Mouse (Mus musculus) megakaryocyte, embryonic 14.5 days (primary cell): ENCODE results near the gene Tm9sf1. TPM values are rescaled to one million over a fixed set of nuclear protein-coding genes. Genes with fewer than 3 reads are reported as not detected.

Experiments used
- H3K27me3 ChIP-seq: replicated peaks from 2 replicates; pipeline ENCODE3; 2012; ENCODE audit warnings: inconsistent platforms
- H3K36me3 ChIP-seq: replicated peaks from 2 replicates; pipeline ENCODE3; 2012; ENCODE audit warnings: low read length, inconsistent platforms, mixed read lengths
- H3K4me1 ChIP-seq: 2 replicates; pipeline ENCODE4 v1.6.1; 2012; ENCODE audit warnings: inconsistent platforms
- H3K4me3 ChIP-seq: replicated peaks from 2 replicates; pipeline ENCODE3; 2012; ENCODE audit warnings: moderate library complexity, mild to moderate bottlenecking, inconsistent platforms
- H3K9me3 ChIP-seq: 2 replicates; pipeline ENCODE4 v1.6.1; 2012; ENCODE audit warnings: inconsistent platforms
- FLI1 ChIP-seq: IDR thresholded peaks from 2 replicates; pipeline ENCODE4 v1.6.1; 2012; ENCODE audit warnings: low read length, inconsistent platforms, mixed read lengths
- GATA1 ChIP-seq: IDR thresholded peaks from 3 replicates; pipeline ENCODE4 v1.6.1; 2012; ENCODE audit warnings: mixed read lengths, low read length, inconsistent platforms, borderline replicate concordance
- polyA plus RNA-seq: library from polyadenylated mRNA; stranded (reverse); fragments of >175 nt; gene quantifications from 2 replicates; pipeline ENCODE4 v1.2.3, GENCODE M21; 2012; ENCODE audit warnings: low replicate concordance; ENCODE audit not compliant: insufficient read depth

The Tm9sf1 gene
- 5.8 and 9.0 TPM in 2 replicates for polyA plus RNA-seq

- peaks cover 55% of the 10 kb centered on the region for H3K36me3 ChIP-seq
- H3K27me3 ChIP-seq, result no peaks in the 10 kb centered on the region
- H3K9me3 ChIP-seq, result no peaks in the 10 kb centered on the region
- TF ChIP-seq FLI1, result peak; percentile 40; the same call in 1 of the 2 replicates
- no peak for TF ChIP-seq GATA1
- peaks cover 53% of the 10 kb centered on the region for H3K4me1 ChIP-seq
- H3K4me3 ChIP-seq, result peak within 1 kb of the TSS; percentile 96
These were observed at the start of gene Tm9sf1 for GRCm38 (mm10) chr14:55643060-55643907. Tm9sf1 (minus strand) TSS chr14:55643806.

- Histone ChIP-seq H3K36me3 (no peaks in the 10 kb centered on the region), H3K9me3 (peaks cover 24% of the 10 kb centered on the region), H3K27me3 (peaks cover 4% of the 10 kb centered on the region), H3K4me1 (peaks cover 6% of the 10 kb centered on the region; the same call in 1 of the 2 replicates), H3K4me3 (no peak overlapping the region)
- TF ChIP-seq FLI1, result no peak
- TF ChIP-seq GATA1, result no peak
These were observed 45.8 kb upstream of the Tm9sf1 start for GRCm38 (mm10) chr14:55689433-55689832.

- Histone ChIP-seq H3K4me3 (peak overlapping the region; percentile 95), H3K9me3 (no peaks in the 10 kb centered on the region), H3K36me3 (peaks cover 36% of the 10 kb centered on the region), H3K27me3 (no peaks in the 10 kb centered on the region), H3K4me1 (peaks cover 30% of the 10 kb centered on the region)
- no peak for TF ChIP-seq FLI1
- TF ChIP-seq GATA1, result no peak
These were observed 38.5 kb upstream of the Tm9sf1 start for GRCm38 (mm10) chr14:55682118-55682493.

GRCm38 (mm10) chr14:55681160-55682117, 37.8 kb upstream of the Tm9sf1 start, which contains the start of gene Tinf2:
Tinf2 (minus strand) TSS chr14:55681820.
- H3K4me1 ChIP-seq, result peaks cover 30% of the 10 kb centered on the region
- H3K36me3 ChIP-seq, result peaks cover 43% of the 10 kb centered on the region
- H3K27me3 ChIP-seq, result no peaks in the 10 kb centered on the region
- no peaks in the 10 kb centered on the region for H3K9me3 ChIP-seq
- peak within 1 kb of the TSS; percentile 95 for H3K4me3 ChIP-seq
- TF ChIP-seq FLI1, result peak; percentile 62
- TF ChIP-seq GATA1, result no peak

GRCm38 (mm10) chr14:55677615-55678014, 34.0 kb upstream of the Tm9sf1 start:
- Histone ChIP-seq H3K4me3 (no peak overlapping the region), H3K27me3 (no peaks in the 10 kb centered on the region), H3K36me3 (peaks cover 66% of the 10 kb centered on the region), H3K9me3 (no peaks in the 10 kb centered on the region), H3K4me1 (peaks cover 34% of the 10 kb centered on the region)
- no peak for TF ChIP-seq FLI1
- TF ChIP-seq GATA1, result no peak

- Histone ChIP-seq H3K36me3 (peaks cover 55% of the 10 kb centered on the region), H3K27me3 (no peaks in the 10 kb centered on the region), H3K4me1 (peaks cover 42% of the 10 kb centered on the region), H3K9me3 (no peaks in the 10 kb centered on the region), H3K4me3 (peak overlapping the region; percentile 99)
- TF ChIP-seq GATA1 (no peak), FLI1 (no peak)
These were observed 29.1 kb upstream of the Tm9sf1 start for GRCm38 (mm10) chr14:55672741-55673060.

- peaks cover 49% of the 10 kb centered on the region for H3K36me3 ChIP-seq
- peaks cover 43% of the 10 kb centered on the region for H3K4me1 ChIP-seq
- TF ChIP-seq FLI1 (no peak), GATA1 (no peak)
These were observed 28.5 kb upstream of the Tm9sf1 start, which contains the start of the genes Gmpr2 and Nedd8 for GRCm38 (mm10) chr14:55671833-55672740. Gmpr2 (plus strand) TSS chr14:55671941. Nedd8 (minus strand) TSS chr14:55672124.

GRCm38 (mm10) chr14:55671486-55671832, 27.9 kb upstream of the Tm9sf1 start:
- H3K4me3 ChIP-seq, result peak overlapping the region; percentile 99
- H3K27me3 ChIP-seq, result no peaks in the 10 kb centered on the region
- no peak for TF ChIP-seq FLI1
- no peak for TF ChIP-seq GATA1
- peaks cover 43% of the 10 kb centered on the region for H3K4me1 ChIP-seq
- H3K9me3 ChIP-seq, result no peaks in the 10 kb centered on the region
- peaks cover 48% of the 10 kb centered on the region for H3K36me3 ChIP-seq

More at GRCm38 (mm10) chr14:55671833-55672740, 28.5 kb upstream of the Tm9sf1 start, which contains the start of the genes Gmpr2 and Nedd8:
- Histone ChIP-seq H3K9me3 (no peaks in the 10 kb centered on the region), H3K27me3 (no peaks in the 10 kb centered on the region), H3K4me3 (peak within 1 kb of the TSS; percentile 99)

- no peaks in the 10 kb centered on the region for H3K27me3 ChIP-seq
- H3K9me3 ChIP-seq, result no peaks in the 10 kb centered on the region
- no peak for TF ChIP-seq GATA1
- TF ChIP-seq FLI1, result no peak
- H3K4me3 ChIP-seq, result peak overlapping the region; percentile 94
- peaks cover 62% of the 10 kb centered on the region for H3K36me3 ChIP-seq
- H3K4me1 ChIP-seq, result peaks cover 24% of the 10 kb centered on the region
These were observed 17.0 kb upstream of the Tm9sf1 start for GRCm38 (mm10) chr14:55660636-55661035.
